Mouse (Mus musculus): Measurements from ENCODE around the gene Mrpl23. TPM values are rescaled to one million over a fixed set of nuclear protein-coding genes. Genes with fewer than 3 reads are reported as not detected.

Gene Mrpl23
- polyA plus RNA-seq, 1 experiment, result 14.4 TPM

GRCm38 (mm10) chr7:142574155-142574660 lies 41.7 kb downstream of the Mrpl23 start:
- no peak for DNase-seq (ENCODE audit: low read depth)

GRCm38 (mm10) chr7:142574826-142575351 lies 42.4 kb downstream of the Mrpl23 start:
- DNase-seq (ENCODE audit: low read depth), result no peak

DNA sequence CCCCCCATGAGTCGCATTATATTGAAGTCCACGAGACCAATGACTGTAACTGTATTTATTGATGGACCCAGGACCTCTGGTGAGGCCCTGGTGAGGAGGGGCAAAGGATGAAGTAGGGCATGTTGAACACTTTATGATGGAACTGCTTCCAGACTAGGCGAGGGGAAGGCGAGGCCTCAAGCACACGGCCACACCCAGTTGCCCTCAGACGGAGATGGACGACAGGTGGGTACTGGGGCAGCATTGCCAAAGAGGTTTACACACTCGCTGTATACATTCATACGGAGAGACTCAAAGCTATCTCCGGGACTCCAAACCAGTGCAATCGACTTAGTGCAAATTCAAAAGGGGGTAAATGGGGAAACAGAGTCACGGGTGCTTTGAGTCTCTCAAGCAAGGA lies 43.0 kb downstream of the Mrpl23 start:
- DNase-seq (ENCODE audit: low read depth), result no peak

DNA sequence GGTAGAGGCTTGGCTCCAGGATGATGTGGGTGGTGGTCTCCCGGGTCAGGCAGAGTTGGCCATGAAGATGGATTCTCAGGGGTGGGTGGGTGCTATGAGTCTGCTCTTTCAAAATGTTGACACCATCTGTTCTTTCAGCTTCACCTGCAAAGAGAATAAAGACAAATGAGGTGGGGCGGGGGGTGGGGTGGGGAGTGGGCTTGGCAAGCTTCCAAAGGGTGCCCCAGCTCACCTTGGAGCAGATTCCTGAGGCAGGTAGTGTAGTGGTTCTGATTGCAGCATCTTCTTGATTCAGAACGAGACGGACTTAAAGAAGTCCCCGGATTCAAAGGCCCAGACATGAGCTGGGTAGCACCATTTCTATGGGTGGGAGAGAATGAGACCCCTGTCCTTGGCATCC lies 43.5 kb downstream of the Mrpl23 start:
- DNase-seq (ENCODE audit: low read depth), result no peak

DNA sequence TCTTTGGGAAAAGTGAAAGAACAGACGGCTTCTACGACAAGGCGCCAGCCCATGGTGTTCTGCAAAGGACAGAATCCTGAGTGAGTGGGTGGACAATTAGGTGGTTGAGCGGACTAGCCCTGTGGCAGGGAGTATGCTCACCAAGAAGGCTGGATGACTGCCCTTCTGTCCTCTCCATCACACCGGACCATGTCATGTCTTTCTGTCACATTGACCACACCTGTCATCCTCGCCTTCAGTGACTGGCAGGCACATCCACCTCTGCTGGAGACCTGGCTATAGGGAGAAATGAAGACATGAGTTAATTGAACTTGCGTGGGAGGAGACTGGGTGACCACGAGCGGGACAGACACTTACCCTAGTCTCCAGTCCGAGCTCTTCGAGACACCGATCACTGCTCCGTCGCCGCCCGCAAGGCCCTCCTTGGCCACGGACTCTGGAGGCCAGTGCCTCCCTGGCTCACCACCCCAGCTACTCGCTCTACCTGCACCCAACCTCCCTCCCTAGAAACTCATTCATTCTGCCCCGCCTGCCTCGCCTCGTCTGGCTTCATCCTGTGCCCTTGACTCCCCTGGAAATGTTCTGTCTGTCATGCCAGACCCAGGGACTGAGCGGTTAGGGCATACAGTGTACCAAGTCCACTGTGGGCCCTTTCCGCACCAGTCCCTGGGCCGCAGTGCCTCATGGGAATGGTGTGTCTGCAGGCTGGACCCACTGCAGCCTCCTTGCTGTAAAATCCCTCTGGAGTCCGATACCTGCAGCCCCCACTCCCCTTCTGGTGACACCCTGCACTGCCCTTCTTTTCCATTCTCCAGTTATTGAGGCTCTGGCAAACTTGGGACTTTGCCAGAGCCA lies 44.2 kb downstream of the Mrpl23 start:
- no peak for DNase-seq (ENCODE audit: low read depth)

DNA sequence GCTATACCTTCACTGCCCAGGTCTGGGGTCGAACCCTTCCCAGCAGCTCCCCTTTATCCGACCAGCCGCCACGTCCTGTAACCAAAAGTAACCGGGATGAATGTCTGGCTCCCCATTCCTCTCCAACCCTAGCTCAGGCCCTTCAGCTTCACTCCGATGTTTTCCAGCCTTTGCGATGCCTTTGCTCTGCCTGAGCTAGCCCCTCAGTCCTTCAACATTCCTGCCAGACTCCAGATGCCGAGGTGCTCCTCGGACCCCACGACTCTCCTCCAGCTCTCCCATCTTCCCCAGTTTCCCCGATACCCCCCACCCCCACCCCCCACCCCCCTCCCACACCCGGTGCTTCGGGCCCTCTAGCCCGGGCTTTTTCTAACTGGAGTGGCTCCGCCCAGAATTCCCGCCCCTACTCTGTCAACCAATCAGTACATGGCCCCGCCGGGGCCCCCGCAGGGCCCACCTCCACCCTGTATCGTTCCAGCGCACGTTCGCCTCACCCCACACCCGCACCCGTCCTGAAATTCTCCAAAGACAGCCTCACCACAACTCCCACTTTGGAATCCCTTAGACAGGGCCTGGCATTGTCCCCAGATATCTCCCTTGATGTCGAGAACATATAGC lies 45.4 kb downstream of the Mrpl23 start:
- no peak for DNase-seq (ENCODE audit: low read depth)

GRCm38 (mm10) chr7:142579069-142579468 lies 46.6 kb downstream of the Mrpl23 start:
- DNase-seq (ENCODE audit: low read depth), result no peak

GRCm38 (mm10) chr7:142580121-142580879 lies 47.8 kb downstream of the Mrpl23 start:
- no peak for DNase-seq (ENCODE audit: low read depth)

GRCm38 (mm10) chr7:142581186-142581585 lies 48.7 kb downstream of the Mrpl23 start:
- DNase-seq (ENCODE audit: low read depth), result no peak

GRCm38 (mm10) chr7:142581656-142582228 lies 49.3 kb downstream of the Mrpl23 start:
- DNase-seq (ENCODE audit: low read depth), result no peak

GRCm38 (mm10) chr7:142584882-142585281 lies 52.4 kb downstream of the Mrpl23 start:
- no peak for DNase-seq (ENCODE audit: low read depth)

DNA sequence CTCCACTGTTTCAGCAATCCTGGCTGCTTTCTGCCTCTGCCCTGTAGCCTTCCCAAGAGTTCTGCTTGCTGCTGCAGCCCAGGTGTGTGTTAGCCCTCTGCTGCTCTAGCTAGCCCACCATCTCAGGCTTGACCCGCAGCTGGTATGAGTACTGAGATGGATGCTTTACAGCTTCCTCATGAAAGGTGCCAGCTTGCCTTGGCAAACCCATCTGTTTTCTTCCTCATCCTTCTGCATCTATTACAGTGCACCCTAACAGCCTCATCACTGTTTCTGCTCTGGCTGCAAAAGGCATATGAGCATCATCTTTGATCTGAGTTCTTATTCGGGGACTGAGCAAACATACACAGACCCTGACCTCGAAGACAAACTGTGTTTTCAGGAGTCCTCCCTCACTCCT lies 53.4 kb downstream of the Mrpl23 start:
- DNase-seq (ENCODE audit: low read depth), result no peak

DNA sequence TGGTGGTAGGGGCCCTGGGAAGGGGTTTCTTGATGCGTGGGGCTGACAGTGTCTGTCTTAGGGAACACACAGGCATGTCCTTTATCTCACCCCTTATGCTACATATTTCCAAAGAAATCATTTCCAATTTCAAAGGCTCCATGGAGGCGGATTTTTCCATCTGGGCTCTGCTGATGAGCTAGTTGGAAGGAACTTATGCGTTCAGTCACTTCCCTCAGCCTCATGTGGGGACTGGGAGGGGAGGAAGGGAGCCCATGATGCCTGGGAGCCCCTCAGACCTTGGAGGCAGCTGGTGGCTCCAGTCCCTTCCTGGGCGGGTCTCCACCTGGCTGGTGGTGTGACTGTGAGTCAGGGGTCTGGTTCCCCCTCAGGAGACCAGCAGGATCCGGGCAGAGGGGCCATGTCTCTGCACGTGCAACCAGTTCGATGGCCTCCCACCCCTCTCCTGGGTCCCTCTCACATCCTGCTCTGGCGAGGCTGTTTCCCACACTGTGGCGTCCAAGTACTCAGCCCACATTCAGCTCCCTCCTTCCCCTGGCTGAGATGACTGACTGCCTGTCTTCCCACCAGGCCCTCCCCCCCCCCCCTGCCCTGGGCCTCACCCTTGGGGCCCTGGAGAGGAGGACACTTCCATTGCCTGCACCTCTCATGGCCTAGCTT lies 55.9 kb downstream of the Mrpl23 start:
- DNase-seq (ENCODE audit: low read depth), result no peak

Other genes with a start within 250 kb of the Mrpl23 start
- not detected in 2 replicates for gene Krtap5-1, start 235.6 kb upstream of the Mrpl23 start, polyA plus RNA-seq (2012; rRNA removed)
- not detected in 2 replicates for gene Krtap5-4, start 229.1 kb upstream of the Mrpl23 start, polyA plus RNA-seq (2012; rRNA removed)
- gene Ifitm10, start 158.9 kb upstream of the Mrpl23 start, polyA plus RNA-seq (2012; rRNA removed), result 4.5 and 5.4 TPM in 2 replicates
- gene Gm49369, start 150.0 kb upstream of the Mrpl23 start, polyA plus RNA-seq (2012; rRNA removed), result 0.74 and 1.0 TPM in 2 replicates
- 1,099 and 1,739 TPM in 2 replicates for gene Ctsd, start 144.6 kb upstream of the Mrpl23 start, polyA plus RNA-seq (2012; rRNA removed)
- gene Syt8, start 97.8 kb upstream of the Mrpl23 start, polyA plus RNA-seq (2012; rRNA removed), result 0.50 and 0.75 TPM in 2 replicates
- 2.0 and 7.1 TPM in 2 replicates for gene Tnni2, start 90.9 kb upstream of the Mrpl23 start, polyA plus RNA-seq (2012; rRNA removed)
- 61.7 and 77.5 TPM in 2 replicates for gene Lsp1, start 71.9 kb upstream of the Mrpl23 start, polyA plus RNA-seq (2012; rRNA removed)
- 0.65 and 2.2 TPM in 2 replicates for gene Tnnt3, start 33.9 kb upstream of the Mrpl23 start, polyA plus RNA-seq (2012; rRNA removed)
- gene Igf2, start 134.1 kb downstream of the Mrpl23 start, polyA plus RNA-seq (2012; rRNA removed), result 18.3 and 25.2 TPM in 2 replicates
- not detected in 2 replicates for gene Gm49394, start 137.3 kb downstream of the Mrpl23 start, polyA plus RNA-seq (2012; rRNA removed)
- gene Ins2, start 210.7 kb downstream of the Mrpl23 start, polyA plus RNA-seq (2012; rRNA removed), result not detected in 2 replicates

All from gonadal fat pad, adult 2 months (tissue).